Mouse (Mus musculus) small intestine, adult 2 months (tissue): ENCODE results near the gene Zfp689.

ENCODE experiments used
- CTCF ChIP-seq: fragments of 200-500 bp; IDR thresholded peaks from 2 replicates; pipeline ENCODE4 v1.5.1; 2012; ENCODE audit warnings: low read depth, mild to moderate bottlenecking, control low read depth, inconsistent platforms, low read length, moderate library complexity, mixed read lengths; ENCODE audit not compliant: insufficient replicate concordance, insufficient read length; ENCODE audit errors: extremely low read depth
- POLR2A ChIP-seq: fragments of 200-500 bp; IDR thresholded peaks from 2 replicates; pipeline ENCODE4 v1.6.1; 2012; ENCODE audit warnings: low read depth, mild to moderate bottlenecking, control low read depth, inconsistent platforms, low read length, moderate library complexity

- TF ChIP-seq CTCF (no peak), POLR2A (no peak)
Measured at GRCm38 (mm10) chr7:127474378-127475070, 25.6 kb upstream of the Zfp689 start.
